Mouse (Mus musculus): Measurements from ENCODE around the gene Dok3.

DNA sequence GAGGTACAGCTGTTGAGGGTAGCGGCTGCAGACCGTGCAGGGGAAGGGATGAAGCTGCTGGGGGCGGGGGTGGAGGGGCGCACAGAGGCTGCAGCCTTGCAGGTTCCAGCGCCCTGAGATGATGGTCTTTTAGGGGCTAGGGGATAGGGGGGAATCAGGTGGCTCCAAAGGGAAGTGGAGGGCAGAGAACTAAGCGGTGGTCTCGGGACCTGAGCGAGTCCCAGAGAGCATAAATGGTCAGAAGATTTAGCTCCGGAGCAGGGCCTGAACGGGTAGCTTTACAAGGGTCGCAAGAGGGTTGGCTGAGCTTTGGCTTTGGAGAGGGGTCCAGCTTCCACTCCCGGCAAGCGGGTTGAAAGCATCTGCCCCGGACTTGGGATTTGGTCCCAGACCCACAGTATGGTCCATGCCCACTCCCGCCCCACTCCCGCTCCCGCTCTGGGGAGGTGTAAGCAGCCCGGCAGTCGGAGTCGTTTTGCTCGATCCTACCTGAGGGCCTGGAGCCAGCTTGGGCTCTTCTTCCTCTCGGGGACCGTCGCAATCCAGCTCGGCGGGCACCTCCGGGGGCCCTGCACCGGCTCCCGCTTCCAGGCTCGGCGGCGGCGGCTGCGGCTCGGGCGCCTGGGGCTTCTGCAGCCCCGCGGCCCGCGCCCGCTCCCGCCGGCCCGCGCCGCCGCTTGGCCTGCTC lies 41.3 kb upstream of the Dok3 start:
- TF ChIP-seq POLR2A (IDR thresholded peaks at IDR 0.05; ENCODE audit: borderline replicate concordance, extremely low read depth, low read depth, low read length) (no peak), CTCF (IDR thresholded peaks at IDR 0.05; ENCODE audit: insufficient read depth, low read length) (no peak)

All from lung, adult 2 months (tissue).